Mouse (Mus musculus): ENCODE measurements around the gene Tdrkh. TPM values are rescaled to one million over a fixed set of nuclear protein-coding genes. Genes with fewer than 3 reads are reported as not detected.

Gene Tdrkh
- polyA plus RNA-seq, 1 experiment from 2014 or later = 45.2 TPM

Other genes with a start within 250 kb of the Tdrkh start
- not detected in 2 replicates for gene Gm10696, start 235.1 kb upstream of the Tdrkh start, polyA plus RNA-seq (2016; fragmentation: Nextera tagmentation; extraction: Ambion mirVana)
- gene Gm5286, start 216.6 kb upstream of the Tdrkh start, polyA plus RNA-seq (2016; fragmentation: Nextera tagmentation; extraction: Ambion mirVana) = not detected in 2 replicates
- not detected in 2 replicates for gene Gm4778, start 149.2 kb upstream of the Tdrkh start, polyA plus RNA-seq (2016; fragmentation: Nextera tagmentation; extraction: Ambion mirVana)
- gene Them4, start 103.2 kb upstream of the Tdrkh start, polyA plus RNA-seq (2016; fragmentation: Nextera tagmentation; extraction: Ambion mirVana) = 9.4 and 10.4 TPM in 2 replicates
- not detected in 2 replicates for gene Them5, start 71.2 kb upstream of the Tdrkh start, polyA plus RNA-seq (2016; fragmentation: Nextera tagmentation; extraction: Ambion mirVana)
- gene C2cd4d, start 50.8 kb upstream of the Tdrkh start, polyA plus RNA-seq (2016; fragmentation: Nextera tagmentation; extraction: Ambion mirVana) = 0.23 and 0.68 TPM in 2 replicates
- gene Rorc, start 40.5 kb upstream of the Tdrkh start, polyA plus RNA-seq (2016; fragmentation: Nextera tagmentation; extraction: Ambion mirVana) = 0.14 TPM in 1 of 2 replicates, not detected in the other
- gene Lingo4, start 14.8 kb upstream of the Tdrkh start, polyA plus RNA-seq (2016; fragmentation: Nextera tagmentation; extraction: Ambion mirVana) = 0.71 and 0.72 TPM in 2 replicates
- 71.7 and 72.9 TPM in 2 replicates for gene Mrpl9, start 30.0 kb downstream of the Tdrkh start, polyA plus RNA-seq (2016; fragmentation: Nextera tagmentation; extraction: Ambion mirVana)
- 0.58 and 0.65 TPM in 2 replicates for gene Oaz3, start 30.6 kb downstream of the Tdrkh start, polyA plus RNA-seq (2016; fragmentation: Nextera tagmentation; extraction: Ambion mirVana)
- gene Celf3, start 65.0 kb downstream of the Tdrkh start, polyA plus RNA-seq (2016; fragmentation: Nextera tagmentation; extraction: Ambion mirVana) = 69.0 and 128 TPM in 2 replicates
- gene Riiad1, start 67.1 kb downstream of the Tdrkh start, polyA plus RNA-seq (2016; fragmentation: Nextera tagmentation; extraction: Ambion mirVana) = 8.4 and 12.5 TPM in 2 replicates
- gene Snx27, start 169.4 kb downstream of the Tdrkh start, polyA plus RNA-seq (2016; fragmentation: Nextera tagmentation; extraction: Ambion mirVana) = 44.8 and 48.6 TPM in 2 replicates
- gene Gm10972, start 229.8 kb downstream of the Tdrkh start, polyA plus RNA-seq (2016; fragmentation: Nextera tagmentation; extraction: Ambion mirVana) = not detected in 2 replicates
- gene Tuft1, start 245.6 kb downstream of the Tdrkh start, polyA plus RNA-seq (2016; fragmentation: Nextera tagmentation; extraction: Ambion mirVana) = 3.9 and 4.1 TPM in 2 replicates

Measured in midbrain, embryonic 10.5 days (tissue).